In genomic region chr9:37214327-37215060, GRCm38 (mm10) we compare ENCODE assay signal across 19 mouse cellular contexts.
"Had no signal": no experiment of that assay in that cellular context is flagged by ENCODE, and none has a peak within 500 bp of the region (broad histone marks: within the 10 kb centered on the region; RNA-seq: fewer than 3 reads in every experiment).

No protein-coding gene starts in this region.

- H3K9ac ChIP-seq: hindbrain, embryonic 15.5 days; limb, embryonic 12.5 days; limb, embryonic 15.5 days; lung, embryonic 14.5 days; midbrain, embryonic 12.5 days; midbrain, embryonic 15.5 days; neural tube, embryonic 12.5 days; neural tube, embryonic 15.5 days; stomach, embryonic 15.5 days had no signal

- H3K27me3 ChIP-seq: hindbrain, embryonic 15.5 days; limb, embryonic 12.5 days; limb, embryonic 15.5 days; midbrain, embryonic 12.5 days; midbrain, embryonic 15.5 days; neural tube, embryonic 12.5 days; neural tube, embryonic 15.5 days; stomach, embryonic 15.5 days had no signal

- H3K9me3 ChIP-seq: hindbrain, embryonic 15.5 days; limb, embryonic 12.5 days; limb, embryonic 15.5 days; midbrain, embryonic 12.5 days; midbrain, embryonic 15.5 days; neural tube, embryonic 12.5 days; neural tube, embryonic 15.5 days; stomach, embryonic 15.5 days had no signal

- H3K4me1 ChIP-seq: hindbrain, embryonic 15.5 days; limb, embryonic 12.5 days; limb, embryonic 15.5 days; midbrain, embryonic 15.5 days; neural tube, embryonic 12.5 days; neural tube, embryonic 15.5 days; stomach, embryonic 15.5 days had no signal

- H3K4me3 ChIP-seq: hindbrain, embryonic 15.5 days; layer of hippocampus, adult 2 months; limb, embryonic 12.5 days; limb, embryonic 15.5 days; midbrain, embryonic 12.5 days; midbrain, embryonic 15.5 days; neural tube, embryonic 12.5 days; neural tube, embryonic 15.5 days; stomach, embryonic 15.5 days had no signal

- H3K27ac ChIP-seq: hindbrain, embryonic 15.5 days; kidney, postnatal 0 days; layer of hippocampus, adult 2 months; limb, embryonic 12.5 days; limb, embryonic 15.5 days; macrophage; midbrain, embryonic 12.5 days; midbrain, embryonic 15.5 days; neural tube, embryonic 12.5 days; neural tube, embryonic 15.5 days; stomach, embryonic 15.5 days had no signal

- H3K4me2 ChIP-seq: hindbrain, embryonic 15.5 days; limb, embryonic 12.5 days; limb, embryonic 15.5 days; lung, embryonic 14.5 days; midbrain, embryonic 12.5 days; midbrain, embryonic 15.5 days; neural tube, embryonic 12.5 days; neural tube, embryonic 15.5 days; stomach, embryonic 15.5 days had no signal

- H3K36me3 ChIP-seq: hindbrain, embryonic 15.5 days; limb, embryonic 12.5 days; limb, embryonic 15.5 days; midbrain, embryonic 12.5 days; midbrain, embryonic 15.5 days; neural tube, embryonic 12.5 days; neural tube, embryonic 15.5 days; stomach, embryonic 15.5 days had no signal

- ATAC-seq: lung, postnatal 0 days; midbrain, embryonic 15.5 days had no signal

- DNase-seq: layer of hippocampus, adult 9-11 months; left cerebral cortex, postnatal 4 days; lung, embryonic 14.5 days; right cerebral cortex, adult 18-20 months; right cerebral cortex, postnatal 14 days; right cerebral cortex, postnatal 4 days; thymus, postnatal 25 days had no signal
